ENCODE assay signal across 22 mouse cellular contexts in the genomic region with DNA sequence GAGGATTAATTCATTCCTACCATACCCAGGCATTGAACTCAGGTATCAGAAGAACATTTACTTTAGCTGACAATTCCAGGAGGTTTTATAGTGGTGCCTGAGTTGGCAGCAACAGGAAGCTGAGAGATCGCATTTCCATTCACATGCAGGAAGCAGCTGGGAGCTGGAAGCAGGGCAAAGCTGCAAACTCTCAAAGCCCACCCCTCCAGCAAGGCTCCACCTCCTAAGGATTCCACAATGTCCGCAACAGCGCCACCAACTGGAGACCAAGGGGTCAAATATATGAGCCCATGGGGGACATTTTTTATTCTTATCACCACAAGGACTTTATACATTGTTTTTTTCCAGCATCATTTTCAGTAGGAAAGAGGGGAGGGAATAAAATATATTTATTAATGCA. TPM values are rescaled to one million over a fixed set of nuclear protein-coding genes. Genes with fewer than 3 reads are reported as not detected.
A peak's percentile ranks its signal among the peaks of the same experiment; 100 is the strongest.
DNase-seq lines count a peak whose midpoint lies in the region; ATAC-seq and TF ChIP-seq lines count a peak whose summit lies in the region.
"Had no signal": no experiment of that assay in that cellular context is flagged by ENCODE, and none has a peak within 500 bp of the region (broad histone marks: within the 10 kb centered on the region; RNA-seq: fewer than 3 reads in every experiment).

No protein-coding gene starts in this region.

- no peak for TF ChIP-seq POLR2A in lung, adult 2 months (IDR thresholded peaks at IDR 0.05; ENCODE audit: borderline replicate concordance, extremely low read depth, low read depth, low read length)

- no peak overlapping the region for H3K4me3 ChIP-seq in layer of hippocampus, adult 2 months
- H3K4me3 ChIP-seq in lung, adult 2 months (replicated peaks; ENCODE audit: extremely low read depth, low read depth, low read length) = no peak overlapping the region
- H3K4me3 ChIP-seq: forebrain, embryonic 13.5 days; hindbrain, embryonic 12.5 days; limb, embryonic 12.5 days; lung, embryonic 15.5 days; midbrain, embryonic 15.5 days had no signal

- peak; percentile 18 for DNase-seq in CD4-positive, CD25-positive, alpha-beta regulatory T cell, adult 2 months (ENCODE audit: low read depth, low spot score)
- DNase-seq in layer of hippocampus, adult 2 months (ENCODE audit: low spot score in 2 of 2) = no peak
- DNase-seq in layer of hippocampus, adult 8-10 months (ENCODE audit: low spot score in 2 of 2) = no peak
- peak; percentile 9 for DNase-seq in 3T3-L1 (ENCODE audit: low read depth, low spot score)
- DNase-seq in R1 (ENCODE audit: low read depth, low spot score) = peak; percentile 82
- DNase-seq in lung, adult 2 months = no peak
- DNase-seq: adrenal gland, adult 8-10 months; cerebellum, adult 11 months; cerebellum, postnatal 25 days; heart, postnatal 10 days; kidney, adult 11 months; kidney, postnatal 14 days; layer of hippocampus, adult 9-11 months; right cerebral cortex, adult 18-20 months; thymus, postnatal 36 days had no signal

- peak; percentile 20; the same call in 1 of the 2 replicates for TF ChIP-seq CTCF in layer of hippocampus, adult 2 months (conservative IDR thresholded peaks at IDR 0.05)
- TF ChIP-seq CTCF in lung, adult 2 months (IDR thresholded peaks at IDR 0.05; ENCODE audit: insufficient read depth, low read length) = no peak

- no peak overlapping the region for H3K27ac ChIP-seq in layer of hippocampus, adult 2 months
- H3K27ac ChIP-seq: forebrain, embryonic 13.5 days; hindbrain, embryonic 12.5 days; limb, embryonic 12.5 days; lung, embryonic 15.5 days; midbrain, embryonic 15.5 days had no signal

- 76% methylated on average over 3 of the region's 3 CpGs for whole genome bisulfite sequencing in lung, adult 2 months

- ATAC-seq in CD4-positive, CD25-positive, alpha-beta regulatory T cell, adult 4 months = no peak
- no peak for ATAC-seq in erythroid progenitor cell, adult 5-6 weeks (replicated peaks; ENCODE audit: low FRiP score, poor library complexity, severe bottlenecking)
- ATAC-seq: forebrain, embryonic 13.5 days; midbrain, embryonic 15.5 days had no signal

- peaks cover 4% of the 10 kb centered on the region for H3K4me1 ChIP-seq in lung, adult 2 months (ENCODE audit: control insufficient read depth, insufficient read depth, low read length)
- H3K4me1 ChIP-seq: forebrain, embryonic 13.5 days; hindbrain, embryonic 12.5 days; midbrain, embryonic 15.5 days had no signal

RNA-seq across cellular contexts. Expression of a gene that starts 15.7 kb away (rescaled TPM):
- polyA plus RNA-seq in CD4-positive, CD25-positive, alpha-beta regulatory T cell, adult 4 months (2017; shearing (Covaris generic)) = 1 to 10 TPM; 3.9 to 5.2 TPM
- 10 to 100 TPM; 41.4 to 43.0 TPM for total RNA-seq in layer of hippocampus, adult 2 months (2021)
- total RNA-seq in layer of hippocampus, adult 8-10 months (2022) = 10 to 100 TPM; 35.0 to 41.0 (median 37.8) TPM
- total RNA-seq in erythroid progenitor cell, adult 5-6 weeks (2015; ENCODE audit: low replicate concordance) = 24.3 and 30.3 TPM in 2 replicates
- total RNA-seq in erythroid progenitor cell, adult 5-6 weeks (2017; ENCODE audit: low replicate concordance) = 13.1 and 16.0 TPM in 2 replicates
- 6.8 and 10.9 TPM in 2 replicates for polyA plus RNA-seq in lung, adult 2 months (2012; rRNA removed)

RNA-seq across cellular contexts. Expression of a gene that starts 49.1 kb away (rescaled TPM):
- polyA plus RNA-seq in CD4-positive, CD25-positive, alpha-beta regulatory T cell, adult 4 months (2017; shearing (Covaris generic)) = 10 to 100 TPM; 22.0 to 22.1 TPM
- 10 to 100 TPM; 59.2 to 61.1 TPM for total RNA-seq in layer of hippocampus, adult 2 months (2021)
- 10 to 100 TPM; 59.0 to 71.1 (median 64.7) TPM for total RNA-seq in layer of hippocampus, adult 8-10 months (2022)
- 34.0 and 35.0 TPM in 2 replicates for total RNA-seq in erythroid progenitor cell, adult 5-6 weeks (2015; ENCODE audit: low replicate concordance)
- 36.5 and 47.6 TPM in 2 replicates for total RNA-seq in erythroid progenitor cell, adult 5-6 weeks (2017; ENCODE audit: low replicate concordance)
- polyA plus RNA-seq in lung, adult 2 months (2012; rRNA removed) = 8.3 and 9.3 TPM in 2 replicates

RNA-seq across cellular contexts. Expression of a gene that starts 49.3 kb away (rescaled TPM):
- 10 to 100 TPM; 33.4 to 41.1 TPM for polyA plus RNA-seq in CD4-positive, CD25-positive, alpha-beta regulatory T cell, adult 4 months (2017; shearing (Covaris generic))
- 100 to 1,000 TPM; 535 to 581 TPM for total RNA-seq in layer of hippocampus, adult 2 months (2021)
- 100 to 1,000 TPM; 529 to 603 (median 565) TPM for total RNA-seq in layer of hippocampus, adult 8-10 months (2022)
- 13.0 TPM in 2 replicates for total RNA-seq in erythroid progenitor cell, adult 5-6 weeks (2015; ENCODE audit: low replicate concordance)
- 16.3 and 18.0 TPM in 2 replicates for total RNA-seq in erythroid progenitor cell, adult 5-6 weeks (2017; ENCODE audit: low replicate concordance)
- polyA plus RNA-seq in lung, adult 2 months (2012; rRNA removed) = 21.2 and 34.4 TPM in 2 replicates

Comparison
In these comparisons a context has a peak if more than half of its experiments do, and no peak if none do; other contexts are left out.
1. DNase-seq: peak in CD4-positive, CD25-positive, alpha-beta regulatory T cell, adult 2 months (single experiment), 3T3-L1 (single experiment) and R1 (single experiment); none in layer of hippocampus, adult 2 months (0 of 2), layer of hippocampus, adult 8-10 months (0 of 2) and lung, adult 2 months (single experiment).
2. RNA of a gene that starts 49.3 kb away (total RNA-seq): 535 to 581 TPM in layer of hippocampus, adult 2 months and 529 to 603 TPM in layer of hippocampus, adult 8-10 months; 13.0 to 18.0 TPM in erythroid progenitor cell, adult 5-6 weeks; every median in the first group is over 10 times any median in the second.